Mouse (Mus musculus): Measurements from ENCODE around the gene Thra.

The Thra gene

GRCm38 (mm10) chr11:98777888-98778287 lies 37.5 kb downstream of the Thra start:
- DNase-seq (ENCODE audit: low read depth, low spot score), result no peak

DNA sequence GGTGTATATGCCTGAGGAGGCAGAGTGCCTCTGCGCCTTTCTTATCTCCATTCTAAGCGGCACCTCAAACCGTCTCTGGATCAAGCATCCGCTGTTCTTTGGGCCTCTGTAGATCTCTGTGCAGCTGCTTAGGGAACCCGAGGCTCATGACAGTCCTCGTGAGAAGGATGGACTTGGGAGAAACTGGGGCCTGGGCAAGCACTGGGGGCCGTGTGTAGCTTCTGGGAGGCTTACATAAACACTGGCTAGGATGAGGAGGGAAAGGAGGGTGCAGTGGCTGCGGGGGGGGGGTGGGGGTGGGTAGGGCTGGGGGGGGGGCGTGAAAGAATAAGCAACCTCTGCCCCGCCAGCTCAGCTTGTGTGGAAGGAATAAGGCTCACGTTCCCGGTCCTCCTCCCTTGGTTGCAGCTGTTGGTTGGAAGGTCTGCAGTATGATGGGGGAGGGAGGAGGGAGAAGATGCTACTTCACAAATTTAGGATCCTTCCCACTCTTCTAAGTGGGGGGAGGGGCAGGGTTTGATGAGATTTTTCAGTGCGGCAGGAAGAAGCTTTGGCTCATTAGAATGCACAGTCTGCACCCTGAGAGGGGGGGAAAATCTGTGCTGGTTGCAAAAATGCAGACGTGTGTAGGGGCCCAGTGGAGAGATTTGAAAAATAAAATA lies 41.5 kb downstream of the Thra start:
- no peak for DNase-seq (ENCODE audit: low read depth, low spot score)

GRCm38 (mm10) chr11:98782651-98783235 lies 42.3 kb downstream of the Thra start:
- DNase-seq (ENCODE audit: low read depth, low spot score), result no peak

DNA sequence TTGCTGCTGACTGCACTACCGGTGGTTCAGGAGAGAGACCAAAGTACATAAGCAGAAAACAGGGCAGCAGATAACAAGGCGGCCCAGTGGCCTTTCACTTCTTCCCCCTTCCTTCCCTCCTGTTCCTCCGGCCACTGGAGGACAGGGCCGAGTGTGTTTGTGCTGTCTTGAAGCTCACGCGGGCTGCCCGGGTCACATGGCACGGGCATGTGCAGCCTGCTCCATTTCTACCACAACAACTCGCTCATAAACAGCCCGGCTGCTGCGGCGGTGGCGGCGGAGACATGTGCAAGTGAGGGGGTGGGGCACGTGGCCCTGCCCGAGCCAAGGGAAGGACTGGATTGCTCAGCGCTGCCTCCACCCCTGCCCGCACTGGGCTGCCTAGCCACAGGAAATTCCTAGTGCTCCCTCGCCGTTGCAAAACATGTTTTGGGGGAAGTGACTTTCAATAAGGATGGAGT lies 42.8 kb downstream of the Thra start:
- DNase-seq (ENCODE audit: low read depth, low spot score), result no peak

DNA sequence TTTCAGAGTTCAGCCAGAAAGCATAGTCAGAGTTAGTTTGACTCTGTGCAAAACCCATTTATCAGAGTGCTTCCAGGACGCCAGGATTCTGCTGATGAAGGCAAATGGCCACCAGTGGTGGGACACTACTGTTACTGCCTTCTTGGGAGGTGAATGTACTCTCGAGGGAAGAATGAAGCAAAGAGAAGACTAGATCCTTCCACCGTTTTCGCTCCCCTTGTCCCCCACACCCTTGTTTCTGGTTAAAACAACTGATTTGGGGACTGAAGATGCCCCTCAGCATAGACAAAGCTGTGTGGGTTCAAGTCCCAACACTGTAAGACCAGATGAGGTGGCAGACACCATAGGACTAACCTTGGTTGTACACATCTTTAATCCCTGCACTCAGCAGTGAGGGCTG lies 43.7 kb downstream of the Thra start:
- DNase-seq (ENCODE audit: low read depth, low spot score), result no peak

- no peak for DNase-seq (ENCODE audit: low read depth, low spot score)
These were observed 44.8 kb downstream of the Thra start for GRCm38 (mm10) chr11:98785214-98785613.

GRCm38 (mm10) chr11:98785772-98786281 lies 45.4 kb downstream of the Thra start:
- DNase-seq (ENCODE audit: low read depth, low spot score), result no peak

- peak; percentile 76 for DNase-seq (ENCODE audit: low read depth, low spot score)
These were observed 46.1 kb downstream of the Thra start for GRCm38 (mm10) chr11:98786359-98787214.

DNA sequence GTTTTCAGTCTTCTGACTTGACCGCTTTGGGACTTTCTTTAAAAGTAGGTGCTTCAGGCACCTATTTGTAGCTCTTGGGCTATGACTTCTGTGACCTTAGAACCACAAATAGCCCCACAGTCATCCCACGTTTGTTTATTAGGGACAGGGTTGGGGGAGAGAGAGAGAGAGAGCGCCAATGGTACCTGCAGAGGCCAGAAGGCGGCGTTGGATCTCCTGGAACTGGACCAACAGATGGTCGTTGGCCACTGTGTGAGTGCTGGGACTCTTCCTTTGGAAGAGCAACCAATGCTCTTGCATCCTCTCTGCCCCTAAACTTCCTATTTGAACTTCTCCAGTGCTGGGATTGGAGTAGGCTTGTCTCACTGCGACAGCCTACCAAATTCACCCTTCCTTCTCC lies 46.8 kb downstream of the Thra start:
- no peak for DNase-seq (ENCODE audit: low read depth, low spot score)

- DNase-seq (ENCODE audit: low read depth, low spot score), result no peak
These were observed 47.3 kb downstream of the Thra start for GRCm38 (mm10) chr11:98787691-98788090.

DNA sequence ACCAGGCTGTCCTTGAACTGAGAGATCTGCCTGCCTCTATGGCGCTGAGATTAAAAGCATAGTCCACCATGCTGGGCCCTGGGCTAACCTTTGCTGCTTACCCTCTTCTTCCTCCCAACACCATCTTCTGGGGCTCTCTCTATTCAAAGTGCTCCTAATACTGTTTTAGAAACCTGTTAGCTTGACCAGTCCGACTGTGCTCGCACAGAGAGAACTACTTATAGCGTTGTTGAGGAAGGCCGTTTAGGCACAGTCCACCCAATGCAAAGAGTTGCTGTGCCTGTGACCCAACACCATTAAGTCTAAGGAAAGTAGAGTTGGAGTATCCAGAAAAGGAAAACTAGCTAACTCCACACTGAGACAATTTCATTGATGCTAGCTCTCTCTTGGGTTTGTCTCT lies 47.7 kb downstream of the Thra start:
- DNase-seq (ENCODE audit: low read depth, low spot score), result no peak

DNA sequence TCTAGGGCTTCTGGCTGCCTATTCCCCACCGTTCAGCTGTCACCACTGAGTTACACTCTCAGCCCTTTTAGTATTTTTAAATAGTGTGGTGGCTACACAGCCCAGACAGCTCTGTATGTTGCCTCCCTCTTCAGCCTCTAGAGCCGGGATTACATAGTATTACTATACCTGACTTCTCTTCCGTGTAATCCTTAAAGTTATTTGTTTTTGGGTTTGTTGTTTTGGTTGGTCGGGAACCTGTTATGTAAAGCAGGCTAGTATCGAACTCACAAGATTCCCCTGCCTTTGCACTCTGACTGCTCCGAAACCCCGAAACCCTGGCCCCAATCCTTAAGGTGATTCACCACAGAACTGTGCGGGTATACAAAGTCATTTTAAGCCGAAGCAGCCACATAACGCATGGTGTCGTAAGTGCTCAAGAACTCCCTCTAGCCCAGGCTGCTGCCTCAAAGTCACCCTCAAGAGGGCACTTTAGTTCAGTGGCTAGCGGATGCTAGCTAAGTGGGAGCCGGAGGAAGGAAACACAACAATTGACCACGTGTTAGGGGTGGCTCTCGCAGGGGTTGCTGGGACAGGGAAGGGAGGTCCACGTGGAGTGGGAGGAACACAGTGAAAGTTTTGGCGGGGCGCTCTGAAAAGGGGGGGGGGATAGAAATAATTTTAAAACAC lies 48.2 kb downstream of the Thra start:
- no peak for DNase-seq (ENCODE audit: low read depth, low spot score)

- no peak for DNase-seq (ENCODE audit: low read depth, low spot score)
These were observed 48.9 kb downstream of the Thra start for GRCm38 (mm10) chr11:98789219-98789807.

DNA sequence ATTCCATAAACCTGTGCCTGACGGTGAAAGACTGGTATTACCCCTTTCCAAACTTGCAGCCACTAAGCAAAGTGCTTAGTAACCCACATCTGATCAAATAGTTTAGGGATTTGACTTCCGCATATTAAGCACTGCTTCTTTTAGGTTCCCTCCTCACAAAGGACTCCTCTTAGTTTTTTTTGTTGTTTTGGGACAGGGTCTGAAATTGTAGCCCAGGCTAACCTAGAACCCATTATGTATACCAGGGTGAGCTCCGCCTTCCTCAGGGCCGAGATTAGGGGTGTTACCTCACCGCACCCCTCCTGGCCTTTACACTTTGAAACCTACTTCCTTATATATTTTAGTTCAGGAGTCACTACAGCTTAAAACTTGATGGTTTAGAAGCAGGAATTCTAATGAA lies 49.4 kb downstream of the Thra start:
- no peak for DNase-seq (ENCODE audit: low read depth, low spot score)

- DNase-seq (ENCODE audit: low read depth, low spot score), result no peak
These were observed 50.3 kb downstream of the Thra start for GRCm38 (mm10) chr11:98790631-98791205.

DNA sequence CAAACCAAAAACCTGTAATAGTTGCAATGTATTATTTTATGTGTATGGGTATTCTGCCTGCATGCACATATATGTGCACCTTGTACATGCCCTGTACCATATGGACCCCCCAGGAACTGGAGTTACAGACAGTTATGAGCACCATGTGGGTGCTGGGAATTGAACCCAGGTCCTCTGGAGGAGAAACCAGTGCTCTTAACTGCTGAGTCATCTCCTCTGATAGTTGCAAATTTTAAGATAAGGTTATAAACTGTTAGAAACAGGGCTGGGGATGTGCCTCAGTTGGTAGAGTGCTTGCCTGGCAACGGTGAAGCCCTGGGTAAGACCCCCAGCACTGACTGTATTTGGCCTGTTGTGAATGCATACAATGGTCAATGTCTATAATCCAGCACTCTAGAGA lies 51.0 kb downstream of the Thra start:
- DNase-seq (ENCODE audit: low read depth, low spot score), result no peak

- DNase-seq (ENCODE audit: low read depth, low spot score), result no peak
These were observed 51.6 kb downstream of the Thra start for GRCm38 (mm10) chr11:98792081-98792480.

DNA sequence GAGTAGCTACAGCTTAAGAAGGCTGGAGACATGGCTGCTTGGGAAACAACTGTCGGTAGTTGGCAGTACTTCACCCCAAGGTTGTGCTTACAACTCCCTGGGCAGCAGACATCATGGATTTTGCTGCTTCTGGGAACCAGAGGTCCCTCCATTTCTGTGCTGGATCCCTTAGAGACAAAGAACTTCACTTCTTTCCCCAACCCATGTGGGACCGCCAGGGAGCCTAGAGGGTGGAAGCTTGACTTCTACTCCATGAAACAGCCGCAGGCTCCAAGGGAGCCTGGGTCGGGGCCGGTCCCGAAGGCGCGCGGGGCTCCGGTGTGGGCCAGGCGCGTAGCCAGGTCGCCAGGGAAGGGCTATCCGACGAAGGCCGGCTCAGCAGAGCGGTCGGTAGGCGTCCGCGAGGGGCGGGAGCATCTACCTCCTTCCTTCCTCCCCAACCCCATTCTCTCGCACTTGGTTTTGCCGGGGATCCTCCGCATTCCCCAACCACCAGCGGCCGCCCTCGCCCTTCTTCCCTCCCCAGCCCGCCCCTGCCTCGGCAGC lies 54.1 kb downstream of the Thra start:
- DNase-seq (ENCODE audit: low read depth, low spot score), result peak; percentile 41

DNA sequence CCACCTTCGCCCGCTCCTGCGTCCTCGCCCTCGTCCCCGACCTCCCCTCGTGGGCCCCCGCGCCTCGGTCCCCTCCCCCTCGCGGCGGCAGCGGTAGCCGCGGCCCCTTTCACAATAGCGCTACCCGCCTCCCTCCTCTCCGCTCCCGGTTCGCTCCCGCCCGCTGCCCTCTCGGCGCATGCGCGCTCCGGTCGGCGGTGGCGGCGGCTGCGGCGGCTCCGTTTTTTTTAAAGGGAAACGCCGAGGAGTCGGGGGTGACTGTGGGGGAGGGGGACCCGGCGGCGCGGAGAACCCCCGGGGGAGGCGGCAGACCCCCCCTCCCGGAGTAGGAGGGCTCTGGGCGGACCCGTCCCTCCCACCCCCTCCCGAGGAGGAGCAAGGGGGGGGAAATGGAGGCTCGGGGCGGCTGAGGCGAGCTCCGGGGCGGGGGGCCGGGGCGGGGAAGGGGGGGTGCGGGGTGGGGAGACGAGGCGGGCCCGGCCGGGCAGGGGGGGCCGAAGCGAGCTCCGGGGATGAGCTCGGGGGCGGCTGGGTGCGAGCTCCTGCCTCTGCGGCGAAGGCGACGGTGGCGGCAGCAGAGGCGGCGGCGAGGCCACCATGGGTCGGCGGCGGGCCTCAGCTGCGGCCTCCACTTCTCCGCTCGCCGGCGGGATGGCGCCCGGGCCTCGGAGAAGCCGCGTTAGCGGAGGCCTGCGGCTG lies 54.7 kb downstream of the Thra start, which contains the start of gene Msl1:
Msl1 (plus strand) TSS at position 502 of the 699 bp plus-strand sequence.
- peak; percentile 77 for DNase-seq (ENCODE audit: low read depth, low spot score)
